Mouse (Mus musculus) lung, postnatal 0 days (tissue): ENCODE measurements at regions not wholly inside any gene's neighbourhood (a gene's known extent, or its start where the extent isn't known, plus 50 kb on each side); places are given as distances from the start of the nearest gene placed in this dataset.

Experiments
- ATAC-seq: fragments of 200-750 bp; cut with Nextera tagmentation; 2 replicates; pipeline ENCODE4 v1.8.0; 2017; ENCODE audit warnings: moderate library complexity
- DNase-seq: peaks from one replicate; pipeline ENCODE4 v3.0.0-alpha.2; 2016; ENCODE audit warnings: low spot score
- H3K27ac ChIP-seq: fragments of 300-500 bp; sonication (generic); 2 replicates; pipeline ENCODE4 v1.5.1; 2014; ENCODE audit warnings: antibody characterized with exemption, mild to moderate bottlenecking, low read length, mixed read lengths
- H3K27me3 ChIP-seq: fragments of 300-500 bp; sonication (generic); replicated peaks from 2 replicates; pipeline ENCODE4 v1.6.1; 2014; ENCODE audit warnings: low read length, mixed read lengths; ENCODE audit not compliant: insufficient read depth
- H3K36me3 ChIP-seq: fragments of 300-500 bp; sonication (generic); 2 replicates; pipeline ENCODE4 v1.6.1; 2014; ENCODE audit warnings: low read length, mixed read lengths; ENCODE audit not compliant: insufficient read depth
- H3K4me1 ChIP-seq: fragments of 300-500 bp; sonication (generic); 2 replicates; pipeline ENCODE4 v1.6.1; 2014; ENCODE audit warnings: antibody characterized with exemption, low read depth, low read length, mixed read lengths; ENCODE audit not compliant: insufficient read depth
- H3K4me2 ChIP-seq: fragments of 300-500 bp; sonication (generic); replicated peaks from 2 replicates; pipeline ENCODE4 v1.6.1; 2014; ENCODE audit warnings: low read depth, mild to moderate bottlenecking, low read length, moderate library complexity, mixed read lengths
- H3K4me3 ChIP-seq: fragments of 300-500 bp; sonication (generic); 2 replicates; pipeline ENCODE4 v1.5.1; 2014; ENCODE audit warnings: low read depth, low read length
- H3K9ac ChIP-seq: fragments of 300-500 bp; sonication (generic); replicated peaks from 2 replicates; pipeline ENCODE4 v1.6.1; 2014; ENCODE audit warnings: low read depth, mild to moderate bottlenecking
- H3K9me3 ChIP-seq: fragments of 300-500 bp; sonication (generic); 2 replicates; pipeline ENCODE4 v1.6.1; 2016; ENCODE audit warnings: low read length, mixed read lengths
- CTCF ChIP-seq: IDR thresholded peaks from 2 replicates; pipeline ENCODE4 v1.5.1; 2016; ENCODE audit warnings: antibody characterized with exemption, mild to moderate bottlenecking
- WGBS: fragments of 180-500 bp; shearing (Covaris S2); extraction: QIAGEN DNeasy Blood & Tissue Kit; methylation state at CpG from one replicate; pipeline ENCODE4 v1.1.7; 2014; 5-methylcytosine and 5-hydroxymethylcytosine counted together

- H3K9me3 ChIP-seq = no peaks in the 10 kb centered on the region
- H3K4me3 ChIP-seq = no peak overlapping the region
- H3K4me2 ChIP-seq = no peak overlapping the region
- WGBS = 79% methylated on average over 7 of the region's 7 CpGs
- no peak overlapping the region for H3K27ac ChIP-seq
- DNase-seq = no peak
- no peak for TF ChIP-seq CTCF
- ATAC-seq = no peak
- H3K36me3 ChIP-seq = no peaks in the 10 kb centered on the region
- H3K9ac ChIP-seq = no peak overlapping the region
- H3K27me3 ChIP-seq = no peaks in the 10 kb centered on the region
- no peaks in the 10 kb centered on the region for H3K4me1 ChIP-seq
These were observed 50.4 kb upstream of the Mindy3 start for GRCm38 (mm10) chr2:12469440-12470339.
